Mouse (Mus musculus) MEL (cell line): Measurements from ENCODE around the gene Sorl1. TPM values are rescaled to one million over a fixed set of nuclear protein-coding genes. Genes with fewer than 3 reads are reported as not detected.

Experiments used
- DNase-seq: peaks from one replicate; pipeline ENCODE4 v3.0.0; 2011; ENCODE audit warnings: low read depth, low spot score
- H3K27ac ChIP-seq: 2 replicates; pipeline ENCODE4 v1.5.1; 2012; ENCODE audit warnings: low read depth, mild to moderate bottlenecking, control low read depth, low read length, moderate library complexity; ENCODE audit not compliant: control insufficient read depth
- H3K27me3 ChIP-seq, 2 experiments: fragments of 150-350 bp in 1 of 2; sonication (generic) in 1 of 2; 2 replicates each; pipeline ENCODE4 v1.6.1; 2012; ENCODE audit warnings: low read length in 2 of 2, mild to moderate bottlenecking in 2 of 2, improper control_type of control experiment in 1 of 2, moderate library complexity in 1 of 2; ENCODE audit not compliant: insufficient read depth in 2 of 2, control insufficient read depth in 1 of 2
- H3K36me3 ChIP-seq, 2 experiments: 2 replicates each; pipeline ENCODE4 v1.6.1; 2012 to 2014; ENCODE audit warnings: low read length in 2 of 2, improper control_type of control experiment in 1 of 2, inconsistent platforms in 1 of 2, mild to moderate bottlenecking in 1 of 2; ENCODE audit not compliant: insufficient read depth in 2 of 2, control insufficient read depth in 1 of 2
- H3K4me1 ChIP-seq, 2 experiments: fragments of 150-350 bp in 1 of 2; sonication (generic) in 1 of 2; 2 replicates each; pipeline ENCODE4 v1.6.1; 2012; ENCODE audit warnings: low read length in 2 of 2, improper control_type of control experiment in 1 of 2, mild to moderate bottlenecking in 1 of 2; ENCODE audit not compliant: insufficient read depth in 2 of 2, control insufficient read depth in 1 of 2
- H3K4me3 ChIP-seq, 2 experiments: fragments of 150-350 bp in 1 of 2; sonication (generic) in 1 of 2; 2 replicates each; pipeline ENCODE4 v1.5.1; 2012; ENCODE audit warnings: low read depth in 2 of 2, low read length in 2 of 2, mild to moderate bottlenecking in 2 of 2, moderate library complexity in 2 of 2, control low read depth in 1 of 2, improper control_type of control experiment in 1 of 2; ENCODE audit not compliant: control insufficient read depth in 1 of 2, insufficient read depth in 1 of 2
- H3K79me2 ChIP-seq: 2 replicates; pipeline ENCODE4 v1.6.1; 2012; ENCODE audit warnings: mild to moderate bottlenecking, low read length, moderate library complexity; ENCODE audit not compliant: control insufficient read depth, poor library complexity, insufficient read depth
- H3K9ac ChIP-seq: 2 replicates; pipeline ENCODE4 v1.6.1; 2012; ENCODE audit warnings: low read depth, mild to moderate bottlenecking, control low read depth, low read length, moderate library complexity; ENCODE audit not compliant: control insufficient read depth, poor library complexity, severe bottlenecking
- H3K9me3 ChIP-seq: fragments of 150-350 bp; sonication (generic); replicated peaks from 2 replicates; pipeline ENCODE4 v1.6.1; 2012; ENCODE audit warnings: mild to moderate bottlenecking, low read length, improper control_type of control experiment, moderate library complexity; ENCODE audit not compliant: insufficient read depth
- BHLHE40 ChIP-seq: IDR thresholded peaks from 2 replicates; pipeline ENCODE4 v1.6.1; 2012; ENCODE audit warnings: low read depth, mild to moderate bottlenecking, inconsistent platforms, low read length, improper control_type of control experiment, borderline replicate concordance
- CHD1 ChIP-seq: IDR thresholded peaks from 2 replicates; pipeline ENCODE4 v1.6.1; 2012; ENCODE audit warnings: low read depth, mild to moderate bottlenecking, inconsistent platforms, low read length, improper control_type of control experiment
- CHD2 ChIP-seq: IDR thresholded peaks from 2 replicates; pipeline ENCODE4 v1.6.1; 2011; ENCODE audit warnings: low read length, improper control_type of control experiment
- E2F4 ChIP-seq: IDR thresholded peaks from 2 replicates; pipeline ENCODE4 v1.6.1; 2011; ENCODE audit warnings: low read depth, low read length, improper control_type of control experiment, borderline replicate concordance
- ELF1 ChIP-seq: IDR thresholded peaks from 2 replicates; pipeline ENCODE4 v1.6.1; 2014; ENCODE audit warnings: low read depth, mild to moderate bottlenecking, inconsistent platforms, low read length, improper control_type of control experiment, moderate library complexity
- EP300 ChIP-seq, 2 experiments: IDR thresholded peaks; 2 replicates each; pipeline ENCODE4 v1.6.1; 2011; ENCODE audit warnings: improper control_type of control experiment in 2 of 2, low read length in 2 of 2, low read depth in 1 of 2, mild to moderate bottlenecking in 1 of 2
- GABPA ChIP-seq: IDR thresholded peaks from 2 replicates; pipeline ENCODE4 v1.6.1; 2012; ENCODE audit warnings: low read depth, mild to moderate bottlenecking, inconsistent platforms, low read length, improper control_type of control experiment, moderate library complexity
- GATA1 ChIP-seq: IDR thresholded peaks from 2 replicates; pipeline ENCODE4 v1.6.1; 2011; ENCODE audit warnings: low read depth, low read length, improper control_type of control experiment
- JUND ChIP-seq: IDR thresholded peaks from 2 replicates; pipeline ENCODE4 v1.6.1; 2011; ENCODE audit warnings: low read depth, mild to moderate bottlenecking, improper control_type of control experiment, low read length
- MAX ChIP-seq: IDR thresholded peaks from 2 replicates; pipeline ENCODE4 v1.6.1; 2011; ENCODE audit warnings: low read length, improper control_type of control experiment
- MAZ ChIP-seq: IDR thresholded peaks from 2 replicates; pipeline ENCODE4 v1.6.1; 2012; ENCODE audit warnings: low read depth, mild to moderate bottlenecking, inconsistent platforms, low read length, improper control_type of control experiment
- MEF2A ChIP-seq: IDR thresholded peaks from 2 replicates; pipeline ENCODE4 v1.6.1; 2014; ENCODE audit warnings: low read depth, mild to moderate bottlenecking, inconsistent platforms, low read length, improper control_type of control experiment; ENCODE audit not compliant: poor library complexity, insufficient replicate concordance, severe bottlenecking; ENCODE audit errors: extremely low read depth
- MYB ChIP-seq: IDR thresholded peaks from 2 replicates; pipeline ENCODE4 v1.6.1; 2011; ENCODE audit warnings: mild to moderate bottlenecking, low read depth, low read length, improper control_type of control experiment
- POLR2A ChIP-seq, 2 experiments: IDR thresholded peaks; 2 replicates each; pipeline ENCODE4 v1.6.1; 2011 to 2012; ENCODE audit warnings: low read length in 2 of 2, mild to moderate bottlenecking in 2 of 2, control low read depth in 1 of 2, improper control_type of control experiment in 1 of 2, low read depth in 1 of 2, moderate library complexity in 1 of 2; ENCODE audit not compliant: control insufficient read depth in 1 of 2, insufficient read depth in 1 of 2, poor library complexity in 1 of 2
- POLR2AphosphoS2 ChIP-seq: IDR thresholded peaks from 2 replicates; pipeline ENCODE4 v1.6.1; 2011; ENCODE audit warnings: low read length, improper control_type of control experiment
- RCOR1 ChIP-seq: IDR thresholded peaks from 2 replicates; pipeline ENCODE4 v1.6.1; 2012; ENCODE audit warnings: low read depth, mild to moderate bottlenecking, inconsistent platforms, low read length, improper control_type of control experiment
- SMC3 ChIP-seq: IDR thresholded peaks from 2 replicates; pipeline ENCODE4 v1.6.1; 2011; ENCODE audit warnings: low read depth, low read length, improper control_type of control experiment
- TAL1 ChIP-seq: IDR thresholded peaks from 2 replicates; pipeline ENCODE4 v1.6.1; 2012; ENCODE audit warnings: mild to moderate bottlenecking, inconsistent platforms, low read length, moderate library complexity, mixed read lengths
- TCF12 ChIP-seq: IDR thresholded peaks from 2 replicates; pipeline ENCODE4 v1.6.1; 2014; ENCODE audit warnings: low read depth, mild to moderate bottlenecking, inconsistent platforms, low read length, improper control_type of control experiment, moderate library complexity
- USF2 ChIP-seq, 2 experiments: IDR thresholded peaks; 2 replicates each; pipeline ENCODE4 v1.6.1; 2011 to 2012; ENCODE audit warnings: improper control_type of control experiment in 2 of 2, low read length in 2 of 2, borderline replicate concordance in 1 of 2, inconsistent platforms in 1 of 2, low read depth in 1 of 2, mild to moderate bottlenecking in 1 of 2; ENCODE audit not compliant: insufficient read depth in 1 of 2
- ZKSCAN1 ChIP-seq: IDR thresholded peaks from 2 replicates; pipeline ENCODE4 v1.6.1; 2012; ENCODE audit warnings: low read depth, mild to moderate bottlenecking, inconsistent platforms, low read length, improper control_type of control experiment, moderate library complexity
- polyA plus RNA-seq, 2 experiments: library from polyadenylated mRNA; stranded (reverse) in 1 of 2; unstranded in 1 of 2; fragments of >175 nt in 1 of 2; fragments of >200 nt in 1 of 2; gene quantifications; 2 replicates each; pipeline versions ENCODE4 v1.2.1 to v1.2.4; 2012; ENCODE audit warnings: low replicate concordance in 2 of 2, low read depth in 1 of 2; ENCODE audit not compliant: insufficient read length in 2 of 2, insufficient read depth in 1 of 2, missing spikeins in 1 of 2
- total RNA-seq: library from RNA; depleted of rRNA; stranded (reverse); fragments of 300-350 nt; gene quantifications from 2 replicates; pipeline ENCODE4 v1.2.3, GENCODE M21; 2012

Gene Sorl1
- total and polyA plus RNA-seq, 3 experiments, result not detected

GRCm38 (mm10) chr9:42122441-42122840, 1.7 kb downstream of the Sorl1 start:
- H3K9ac ChIP-seq, result no peak overlapping the region
- no peaks in the 10 kb centered on the region for H3K27me3 ChIP-seq
- no peak overlapping the region for H3K4me3 ChIP-seq
- no peaks in the 10 kb centered on the region for H3K4me1 ChIP-seq
- no peak overlapping the region for H3K27ac ChIP-seq
- no peak for DNase-seq
- H3K9me3 ChIP-seq, result no peaks in the 10 kb centered on the region
- no peaks in the 10 kb centered on the region for H3K79me2 ChIP-seq
- TF ChIP-seq RCOR1 (no peak), ELF1 (no peak), POLR2A (IDR thresholded peaks at IDR 0.05; ENCODE audit: control insufficient read depth in 1 of 2, insufficient read depth in 1 of 2, low read depth in 1 of 2, low read length in 2 of 2, poor library complexity in 1 of 2) (no peak), TCF12 (no peak), MAZ (no peak), SMC3 (no peak), TAL1 (no peak), ZKSCAN1 (no peak), GATA1 (no peak), E2F4 (no peak), MEF2A (no peak), POLR2AphosphoS2 (no peak), USF2 (IDR thresholded peaks at IDR 0.05; ENCODE audit: borderline replicate concordance in 1 of 2, insufficient read depth in 1 of 2, low read depth in 1 of 2, low read length in 2 of 2) (no peak), BHLHE40 (no peak), MAX (no peak), CHD2 (no peak), JUND (no peak)
- H3K36me3 ChIP-seq, result no peaks in the 10 kb centered on the region

DNA sequence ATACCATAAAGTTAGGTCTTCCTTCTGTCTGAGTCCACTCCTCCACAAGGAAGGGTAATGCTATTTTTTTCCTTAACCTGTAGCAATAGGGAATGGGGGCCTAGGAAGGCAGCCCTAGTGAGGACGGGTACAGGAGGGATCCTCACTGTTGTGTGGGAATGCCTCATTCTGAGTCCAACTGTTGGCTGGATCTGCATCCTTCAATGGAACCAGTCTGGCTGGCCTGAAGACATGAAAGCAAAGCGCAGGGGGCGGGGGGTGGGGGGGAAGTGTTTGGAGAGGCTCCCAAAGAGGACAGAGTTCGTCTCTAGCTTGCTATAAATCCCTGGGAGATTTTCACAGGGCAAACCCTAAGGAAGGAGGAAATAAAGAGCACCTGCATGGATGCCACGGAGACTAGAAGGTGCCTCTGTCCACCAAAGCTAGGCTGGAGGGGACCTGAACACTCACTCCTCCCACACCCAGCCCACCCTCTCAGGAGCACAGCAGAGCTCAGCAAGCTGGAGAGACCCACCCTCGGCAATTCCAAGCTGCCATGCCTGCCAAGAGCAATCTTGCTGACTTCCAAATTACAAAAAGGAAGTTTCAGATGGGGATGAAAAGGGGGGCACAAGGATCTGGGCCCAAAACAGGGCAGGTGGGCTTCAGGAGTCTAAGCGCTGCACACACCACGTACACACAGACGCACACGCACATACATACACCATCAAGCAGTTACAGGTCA, 2.3 kb downstream of the Sorl1 start:
- no peak overlapping the region for H3K4me3 ChIP-seq

More for the DNA sequence above, 2.3 kb downstream of the Sorl1 start:
- no peaks in the 10 kb centered on the region for H3K4me1 ChIP-seq
- no peaks in the 10 kb centered on the region for H3K27me3 ChIP-seq
- H3K9ac ChIP-seq, result no peak overlapping the region
- H3K36me3 ChIP-seq, result no peaks in the 10 kb centered on the region
- TF ChIP-seq CHD1 (no peak), MYB (no peak), POLR2A (IDR thresholded peaks at IDR 0.05; ENCODE audit: control insufficient read depth in 1 of 2, insufficient read depth in 1 of 2, low read depth in 1 of 2, low read length in 2 of 2, poor library complexity in 1 of 2) (no peak), GABPA (no peak), E2F4 (no peak), EP300 (IDR thresholded peaks at IDR 0.05; ENCODE audit: low read depth in 1 of 2, low read length in 2 of 2) (no peak)
- H3K79me2 ChIP-seq, result no peaks in the 10 kb centered on the region
- DNase-seq, result no peak
- no peak overlapping the region for H3K27ac ChIP-seq
- no peaks in the 10 kb centered on the region for H3K9me3 ChIP-seq
